Mouse (Mus musculus): Measurements from ENCODE around the gene Tuba4a. TPM values are rescaled to one million over a fixed set of nuclear protein-coding genes. Genes with fewer than 3 reads are reported as not detected.

The Tuba4a gene
- 162 TPM for polyA plus RNA-seq (2017; shearing (Covaris generic))

DNA sequence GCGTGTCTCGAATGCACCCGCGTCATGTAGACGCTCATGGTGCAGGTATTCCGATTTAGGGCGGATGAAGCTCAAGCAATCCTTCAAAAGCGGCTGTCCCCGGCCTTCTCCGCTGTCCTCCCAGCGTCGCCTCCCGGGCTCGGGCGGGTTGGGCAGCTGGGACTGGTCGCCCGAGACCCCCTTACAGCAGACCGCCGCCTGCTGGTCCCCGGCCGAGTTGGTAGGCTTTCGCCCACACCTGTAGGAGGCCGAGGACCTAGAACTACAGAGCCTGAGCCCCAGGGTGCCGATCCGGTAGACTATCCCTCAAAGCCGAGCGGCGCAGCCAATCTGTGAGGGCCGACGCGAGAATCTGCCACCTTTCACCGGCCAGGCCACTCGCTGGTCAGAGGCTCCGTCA, at the start of gene Tuba4a:
Tuba4a (minus strand) TSS at position 335 of the 400 bp plus-strand sequence.

GRCm38 (mm10) chr1:75264091-75264880, 44.6 kb upstream of the Tuba4a start, which contains the start of gene Ptprn:
Gene Ptprn, minus strand, starts transcription at chr1:75264502.

GRCm38 (mm10) chr1:75236117-75237050, 16.7 kb upstream of the Tuba4a start, which contains the start of gene Dnajb2:
Gene Dnajb2, plus strand, starts transcription at chr1:75236406.

GRCm38 (mm10) chr1:75231664-75232152, 12.0 kb upstream of the Tuba4a start, which contains the start of gene A630095N17Rik:
Gene A630095N17Rik, minus strand, starts transcription at chr1:75232102.

GRCm38 (mm10) chr1:75210136-75211087, 9.3 kb downstream of the Tuba4a start, which contains the start of the genes Glb1l and Stk16:
Gene Glb1l, minus strand, starts transcription at chr1:75210813.
Gene Stk16, plus strand, starts transcription at chr1:75210838.

DNA sequence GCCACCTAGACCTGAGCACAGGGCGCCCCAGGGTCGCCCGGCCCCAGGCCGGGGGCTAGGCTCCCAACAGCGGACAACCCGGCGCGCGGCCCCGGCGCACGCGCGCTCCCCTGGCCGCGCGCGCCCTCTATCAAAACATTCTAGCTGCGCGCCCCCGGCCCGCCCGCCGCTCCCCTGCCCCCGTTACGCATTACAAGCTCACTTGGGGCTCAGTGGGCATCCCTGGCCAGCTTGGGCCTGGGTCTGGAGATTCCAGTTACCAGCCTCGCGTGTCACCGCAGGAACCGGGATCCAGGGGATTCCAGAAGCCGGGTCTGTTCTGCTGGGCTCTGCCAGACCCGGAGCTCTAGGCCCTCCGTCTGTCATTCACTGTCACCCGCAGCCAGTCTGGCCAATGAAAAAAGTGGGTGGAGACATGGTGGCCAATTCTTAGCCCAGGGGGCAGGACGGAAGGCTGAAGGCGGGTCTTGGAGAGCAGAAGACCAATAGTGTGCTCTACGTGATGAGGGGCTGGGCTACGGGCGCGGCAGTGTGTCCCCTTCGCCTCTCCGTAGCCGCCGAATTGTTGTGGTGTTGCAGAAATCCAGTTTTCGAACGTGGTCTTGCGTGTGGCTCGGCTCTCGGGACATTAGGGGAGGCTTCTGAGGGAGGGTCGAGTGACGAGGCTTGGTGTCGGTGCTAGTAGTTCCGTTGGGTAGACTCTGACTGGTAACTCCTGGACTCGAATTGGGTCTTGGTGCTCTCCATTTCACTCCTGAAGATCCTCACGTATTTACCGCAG, 27.9 kb downstream of the Tuba4a start, which contains the start of the genes Ankzf1 and Atg9a:
Ankzf1 (plus strand) TSS at position 530 of the 781 bp plus-strand sequence.
Atg9a (minus strand) TSS at position 575 of the 781 bp plus-strand sequence.

DNA sequence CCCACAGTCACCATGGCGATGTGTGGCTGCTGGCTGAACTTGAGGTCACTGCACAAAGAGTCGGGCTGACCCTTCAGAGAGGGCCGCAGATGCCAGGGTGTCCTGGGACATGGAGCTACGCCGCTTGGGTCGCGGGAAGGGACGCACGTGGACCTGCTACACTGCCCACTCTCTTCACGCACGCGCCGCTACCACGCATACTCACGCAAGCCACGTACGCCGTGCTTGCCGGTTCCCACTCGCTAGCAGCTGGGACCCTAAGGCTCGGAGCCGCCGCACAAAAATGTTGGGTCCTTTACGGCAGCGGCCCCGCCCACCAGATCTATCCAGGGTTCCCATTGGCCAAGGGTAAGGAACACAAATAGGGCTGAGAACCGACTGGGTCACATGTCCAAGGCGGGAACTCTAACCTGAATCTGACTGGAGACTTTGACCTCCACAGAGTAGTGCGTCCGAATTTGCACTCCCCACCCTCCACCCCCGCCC, 39.5 kb downstream of the Tuba4a start, which contains the start of gene Abcb6:
Abcb6 (minus strand) TSS at position 288 of the 486 bp plus-strand sequence.

GRCm38 (mm10) chr1:75168472-75169464, 50.9 kb downstream of the Tuba4a start, which contains the start of gene Zfand2b:
Gene Zfand2b, plus strand, starts transcription at chr1:75168646.

Other genes with a start within 250 kb of the Tuba4a start
- gene Nhej1, start 94.7 kb downstream of the Tuba4a start, polyA plus RNA-seq (2017; shearing (Covaris generic)): 8.8 TPM
- gene Slc23a3, start 86.0 kb downstream of the Tuba4a start, polyA plus RNA-seq (2017; shearing (Covaris generic)): 0.61 TPM
- gene Cnppd1, start 77.2 kb downstream of the Tuba4a start, polyA plus RNA-seq (2017; shearing (Covaris generic)): 211 TPM
- 102 TPM for gene Retreg2, start 77.1 kb downstream of the Tuba4a start, polyA plus RNA-seq (2017; shearing (Covaris generic))
- gene Zfand2b, start 51.2 kb downstream of the Tuba4a start, polyA plus RNA-seq (2017; shearing (Covaris generic)): 85.3 TPM
- gene Abcb6, start 39.5 kb downstream of the Tuba4a start, polyA plus RNA-seq (2017; shearing (Covaris generic)): 5.2 TPM
- 32.7 TPM for gene Ankzf1, start 27.7 kb downstream of the Tuba4a start, polyA plus RNA-seq (2017; shearing (Covaris generic))
- 38.6 TPM for gene Atg9a, start 27.7 kb downstream of the Tuba4a start, polyA plus RNA-seq (2017; shearing (Covaris generic))
- gene Glb1l, start 9.1 kb downstream of the Tuba4a start, polyA plus RNA-seq (2017; shearing (Covaris generic)): 6.1 TPM
- gene Stk16, start 9.0 kb downstream of the Tuba4a start, polyA plus RNA-seq (2017; shearing (Covaris generic)): 71.7 TPM
- not detected for gene A630095N17Rik, start 12.2 kb upstream of the Tuba4a start, polyA plus RNA-seq (2017; shearing (Covaris generic))
- 61.6 TPM for gene Dnajb2, start 16.5 kb upstream of the Tuba4a start, polyA plus RNA-seq (2017; shearing (Covaris generic))
- gene Ptprn, start 44.6 kb upstream of the Tuba4a start, polyA plus RNA-seq (2017; shearing (Covaris generic)): 0.39 TPM
- not detected for gene Resp18, start 58.5 kb upstream of the Tuba4a start, polyA plus RNA-seq (2017; shearing (Covaris generic))
- gene Dnpep, start 98.1 kb upstream of the Tuba4a start, polyA plus RNA-seq (2017; shearing (Covaris generic)): 53.1 TPM
- gene Des, start 140.5 kb upstream of the Tuba4a start, polyA plus RNA-seq (2017; shearing (Covaris generic)): not detected
- 0.36 TPM for gene Speg, start 155.4 kb upstream of the Tuba4a start, polyA plus RNA-seq (2017; shearing (Covaris generic))
- gene Gmppa, start 216.1 kb upstream of the Tuba4a start, polyA plus RNA-seq (2017; shearing (Covaris generic)): 73.3 TPM
- gene Asic4, start 230.6 kb upstream of the Tuba4a start, polyA plus RNA-seq (2017; shearing (Covaris generic)): not detected